Mouse (Mus musculus) ES-E14 (cell line): Measurements from ENCODE around the gene Myom1. TPM values are rescaled to one million over a fixed set of nuclear protein-coding genes. Genes with fewer than 3 reads are reported as not detected.

ENCODE experiments used
- DNase-seq: peaks from one replicate; pipeline ENCODE4 v3.0.0-alpha.2; 2013; ENCODE audit warnings: low read depth, low spot score
- H3K27ac ChIP-seq: 2 replicates; pipeline ENCODE4 v1.5.1; 2012; ENCODE audit warnings: low read depth, mild to moderate bottlenecking, low read length, moderate library complexity, mixed read lengths; ENCODE audit not compliant: poor library complexity, insufficient read depth, severe bottlenecking
- H3K36me3 ChIP-seq: 2 replicates; pipeline ENCODE4 v1.6.1; 2012; ENCODE audit warnings: mild to moderate bottlenecking, low read length, moderate library complexity, mixed read lengths; ENCODE audit not compliant: control insufficient read depth, poor library complexity, insufficient read depth, severe bottlenecking
- H3K4me1 ChIP-seq, 2 experiments: fragments of 150-350 bp in 1 of 2; sonication (generic) in 1 of 2; 2 replicates each; pipeline ENCODE4 v1.6.1; 2012; ENCODE audit warnings: low read length in 2 of 2, mild to moderate bottlenecking in 1 of 2, mixed read lengths in 1 of 2; ENCODE audit not compliant: control insufficient read depth in 2 of 2, insufficient read depth in 2 of 2, poor library complexity in 1 of 2
- H3K4me3 ChIP-seq, 2 experiments: fragments of 150-350 bp in 1 of 2; sonication (generic) in 1 of 2; 2 replicates each; pipeline ENCODE4 v1.5.1; 2012; ENCODE audit warnings: low read length in 2 of 2, low read depth in 1 of 2, mild to moderate bottlenecking in 1 of 2, mixed read lengths in 1 of 2; ENCODE audit not compliant: insufficient read depth in 1 of 2, poor library complexity in 1 of 2, severe bottlenecking in 1 of 2
- H3K9ac ChIP-seq: 2 replicates; pipeline ENCODE4 v1.6.1; 2012; ENCODE audit warnings: low read depth, mild to moderate bottlenecking, low read length, mixed read lengths; ENCODE audit not compliant: poor library complexity, insufficient read depth, severe bottlenecking
- H3K9me3 ChIP-seq: fragments of 150-350 bp; sonication (generic); 2 replicates; pipeline ENCODE4 v1.6.1; 2012; ENCODE audit warnings: low read depth, mild to moderate bottlenecking, low read length; ENCODE audit not compliant: control insufficient read depth, insufficient read depth
- CHD2 ChIP-seq: IDR thresholded peaks from 2 replicates; pipeline ENCODE4 v1.6.1; 2014; ENCODE audit warnings: mild to moderate bottlenecking, low read depth, low read length, inconsistent platforms
- HCFC1 ChIP-seq: IDR thresholded peaks from 2 replicates; pipeline ENCODE4 v1.6.1; 2012; ENCODE audit warnings: low read length, inconsistent platforms, borderline replicate concordance; ENCODE audit not compliant: insufficient read depth
- MAFK ChIP-seq: IDR thresholded peaks from 2 replicates; pipeline ENCODE4 v1.6.1; 2014; ENCODE audit warnings: mild to moderate bottlenecking, low read depth, low read length, inconsistent platforms; ENCODE audit not compliant: insufficient read depth
- ZC3H11A ChIP-seq: IDR thresholded peaks from 2 replicates; pipeline ENCODE4 v1.6.1; 2012; ENCODE audit warnings: low read depth, mild to moderate bottlenecking, inconsistent platforms, low read length, borderline replicate concordance
- ZNF384 ChIP-seq: IDR thresholded peaks from 2 replicates; pipeline ENCODE4 v1.6.1; 2012; ENCODE audit warnings: low read depth, low read length, inconsistent platforms
- in situ Hi-C, 2 experiments: fragments of 600-800 bp; cut with MboI; formaldehyde crosslinking; loops; one replicate each; pipeline ENCODE4 v1.15.1; 2025; ENCODE audit warnings: low sequenced_read_pairs in 2 of 2, inconsistent platforms in 1 of 2; ENCODE audit not compliant: unreplicated experiment in 2 of 2
- total RNA-seq: library from RNA; depleted of rRNA; stranded (reverse); fragments of 300-350 nt; gene quantifications from 2 replicates; pipeline ENCODE4 v1.2.3, GENCODE M21; 2012

The Myom1 gene
- total RNA-seq, 1 experiment: 3.3 TPM

DNA sequence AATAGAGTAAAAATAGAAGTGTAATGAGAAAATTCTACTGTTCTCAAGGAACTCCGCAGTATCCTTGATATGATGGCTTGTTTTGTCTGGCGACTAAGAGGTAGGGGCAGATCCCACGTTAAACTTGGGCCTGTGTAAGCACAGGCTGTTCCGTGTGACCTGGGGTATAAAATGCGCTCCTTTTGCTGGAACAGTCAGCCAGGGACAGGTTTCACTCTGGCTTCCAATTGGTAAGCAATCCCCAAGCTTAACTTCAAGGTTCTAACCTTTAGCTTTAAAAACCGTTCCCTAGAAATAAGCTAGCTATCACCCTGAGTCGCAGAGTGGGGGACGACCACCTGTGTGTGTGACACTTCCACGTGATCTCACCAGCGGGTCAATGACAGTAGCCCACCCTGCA, 30.3 kb downstream of the Myom1 start:
- H3K36me3 ChIP-seq: no peaks in the 10 kb centered on the region
- H3K27ac ChIP-seq: no peak overlapping the region
- no peak for DNase-seq
- in situ Hi-C loops: no loop called here
- no peaks in the 10 kb centered on the region for H3K4me1 ChIP-seq
- TF ChIP-seq HCFC1: no peak
- TF ChIP-seq ZNF384: no peak
- no peak for TF ChIP-seq CHD2
- H3K9ac ChIP-seq: no peak overlapping the region
- H3K9me3 ChIP-seq: no peaks in the 10 kb centered on the region
- no peak overlapping the region for H3K4me3 ChIP-seq

- Histone ChIP-seq H3K9ac (no peak overlapping the region), H3K4me1 (no peaks in the 10 kb centered on the region), H3K9me3 (no peaks in the 10 kb centered on the region), H3K36me3 (no peaks in the 10 kb centered on the region), H3K4me3 (no peak overlapping the region), H3K27ac (no peak overlapping the region)
- DNase-seq: no peak
- in situ Hi-C loops: no loop called here
- no peak for TF ChIP-seq HCFC1
- no peak for TF ChIP-seq MAFK
- no peak for TF ChIP-seq CHD2
- TF ChIP-seq ZC3H11A: no peak
- TF ChIP-seq ZNF384: no peak
These were observed 32.0 kb downstream of the Myom1 start for GRCm38 (mm10) chr17:71034472-71034871.

DNA sequence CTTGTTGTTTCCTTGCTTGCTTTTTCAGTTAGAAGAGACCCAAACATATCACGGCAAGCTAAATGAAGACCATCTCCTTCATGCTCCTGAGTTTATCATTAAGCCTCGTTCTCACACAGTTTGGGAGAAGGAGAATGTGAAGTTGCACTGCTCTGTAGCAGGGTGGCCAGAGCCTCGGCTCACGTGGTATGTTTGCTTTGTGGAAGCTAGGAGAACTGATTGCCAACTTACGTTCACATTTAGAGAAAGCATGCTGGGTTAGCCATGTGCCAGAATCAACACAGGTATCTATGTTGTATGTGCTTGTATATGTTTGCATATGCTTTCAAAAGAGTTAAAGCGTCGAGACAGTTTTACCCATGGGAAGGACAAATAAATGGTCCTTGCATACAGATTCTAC, 34.8 kb downstream of the Myom1 start:
- no peak overlapping the region for H3K9ac ChIP-seq
- no peaks in the 10 kb centered on the region for H3K9me3 ChIP-seq
- H3K36me3 ChIP-seq: no peaks in the 10 kb centered on the region
- H3K27ac ChIP-seq: no peak overlapping the region
- in situ Hi-C loops: no loop called here
- no peak overlapping the region for H3K4me3 ChIP-seq
- no peaks in the 10 kb centered on the region for H3K4me1 ChIP-seq
- DNase-seq: no peak
- TF ChIP-seq HCFC1 (no peak), ZNF384 (no peak), ZC3H11A (no peak)

- Histone ChIP-seq H3K9ac (no peak overlapping the region), H3K27ac (no peak overlapping the region), H3K4me1 (no peaks in the 10 kb centered on the region), H3K9me3 (no peaks in the 10 kb centered on the region), H3K36me3 (no peaks in the 10 kb centered on the region), H3K4me3 (no peak overlapping the region)
- DNase-seq: no peak
- TF ChIP-seq MAFK: no peak
- TF ChIP-seq CHD2: no peak
- no peak for TF ChIP-seq ZNF384
- no peak for TF ChIP-seq HCFC1
- in situ Hi-C loops: no loop called here
These were observed 36.4 kb downstream of the Myom1 start for GRCm38 (mm10) chr17:71038812-71039211.

GRCm38 (mm10) chr17:71039851-71040581, 37.6 kb downstream of the Myom1 start:
- Histone ChIP-seq H3K9ac (no peak overlapping the region), H3K36me3 (no peaks in the 10 kb centered on the region), H3K9me3 (no peaks in the 10 kb centered on the region), H3K27ac (no peak overlapping the region), H3K4me3 (no peak overlapping the region), H3K4me1 (no peaks in the 10 kb centered on the region)
- no peak for DNase-seq
- TF ChIP-seq HCFC1: no peak
- no peak for TF ChIP-seq ZNF384
- no peak for TF ChIP-seq MAFK
- in situ Hi-C loops: no loop called here
